Mouse (Mus musculus) layer of hippocampus, adult 9-10 months (tissue): ENCODE results near the gene Ugt1a7c.

Experiments used
- DNase-seq: peaks from one replicate; pipeline ENCODE4 v3.0.0; 2022; ENCODE audit warnings: low spot score

The Ugt1a7c gene

DNA sequence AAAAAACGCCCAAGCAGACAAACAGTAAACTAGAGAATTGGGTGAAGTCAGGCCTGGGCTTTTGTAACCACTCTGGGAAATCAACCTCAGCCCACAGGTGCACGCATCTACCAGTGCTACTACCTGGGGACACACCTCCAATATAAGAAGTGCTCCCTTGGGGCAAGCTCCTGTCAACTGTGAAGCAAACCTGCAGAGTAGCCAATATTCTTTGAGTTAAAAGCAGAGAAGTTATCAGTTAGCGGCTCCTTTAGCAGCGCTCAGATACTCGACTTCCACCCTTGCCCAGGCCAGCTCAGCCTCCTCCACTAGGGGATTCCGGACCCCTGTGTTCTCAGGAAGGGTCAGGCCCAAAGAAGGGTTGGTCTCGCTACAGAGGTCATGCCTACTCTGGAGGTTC is 166.8 kb downstream of the Ugt1a7c start:
- no peak for DNase-seq

GRCm38 (mm10) chr1:88262255-88262654 is 167.4 kb downstream of the Ugt1a7c start:
- DNase-seq = no peak

- DNase-seq = no peak
These were observed 168.1 kb downstream of the Ugt1a7c start for GRCm38 (mm10) chr1:88262961-88263360.

DNA sequence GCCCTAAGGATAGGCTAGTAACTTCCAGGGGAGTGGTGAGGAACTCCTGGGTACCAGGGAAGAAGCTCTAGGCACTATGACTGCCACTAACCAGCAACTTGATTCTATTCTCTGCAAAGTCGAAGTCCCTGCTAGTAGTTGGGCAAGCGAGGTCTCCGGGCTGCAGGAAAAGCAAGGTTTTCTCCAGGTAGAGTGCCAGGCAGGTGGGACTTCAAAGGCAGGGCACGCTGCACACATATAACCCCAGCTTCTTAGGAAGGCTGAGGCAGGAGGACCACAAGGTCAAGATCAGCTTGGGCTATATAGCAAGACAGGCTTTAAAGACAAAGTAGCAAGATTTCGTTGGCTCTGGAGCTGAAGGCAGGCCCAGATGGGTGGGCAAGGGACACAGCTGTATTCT is 168.9 kb downstream of the Ugt1a7c start:
- DNase-seq = no peak

GRCm38 (mm10) chr1:88264237-88264868 is 169.5 kb downstream of the Ugt1a7c start:
- DNase-seq = no peak

- no peak for DNase-seq
These were observed 170.0 kb downstream of the Ugt1a7c start for GRCm38 (mm10) chr1:88264869-88265240.

DNA sequence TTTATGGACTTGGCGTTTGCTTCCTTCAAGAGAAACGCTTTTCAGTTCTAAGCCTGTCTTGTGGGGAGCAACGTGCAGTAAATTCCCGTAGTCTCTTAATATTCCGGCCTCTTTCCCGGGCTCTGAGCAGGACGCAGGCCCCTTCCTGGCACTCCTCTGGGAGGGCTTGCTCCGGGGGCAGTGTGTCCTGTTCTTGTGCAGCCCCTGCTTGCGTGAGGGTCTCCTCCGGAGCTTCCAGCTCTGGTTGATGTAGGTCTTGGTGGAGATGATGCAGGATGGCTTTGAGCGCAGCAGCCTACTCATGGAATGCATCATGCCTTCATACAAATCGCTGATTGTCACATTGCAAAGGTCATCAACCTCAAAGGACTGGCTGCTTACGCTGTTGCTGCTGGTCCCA is 171.3 kb downstream of the Ugt1a7c start:
- DNase-seq = no peak

GRCm38 (mm10) chr1:88267489-88267888 is 172.6 kb downstream of the Ugt1a7c start:
- no peak for DNase-seq

- DNase-seq = no peak
These were observed 173.2 kb downstream of the Ugt1a7c start for GRCm38 (mm10) chr1:88268070-88268469.
